Mouse (Mus musculus) gastrocnemius, adult 8-10 months (tissue): Measurements from ENCODE around the gene Dctn2. TPM values are rescaled to one million over a fixed set of nuclear protein-coding genes. Genes with fewer than 3 reads are reported as not detected.
"Not testable (repeated sequence)": the region's sequence is repeated elsewhere in the genome, so short reads cannot be mapped to it uniquely, and the experiment has no call there.

Experiments used
- DNase-seq, 2 experiments: peaks; one replicate each; pipeline ENCODE4 v3.0.0; 2022; ENCODE audit warnings: low spot score in 2 of 2
- total RNA-seq, 4 experiments: library from RNA; stranded (reverse); gene quantifications; 2 replicates each; pipeline ENCODE4 v1.2.4; 2022

Gene Dctn2
- total RNA-seq, 4 experiments from 2014 or later, result 89.1 to 101 (median 99.3) TPM

- peak; percentile 78 to 80 for DNase-seq
Measured at GRCm38 (mm10) chr10:127312356-127312676, 46.1 kb downstream of the Dctn2 start.

GRCm38 (mm10) chr10:127312858-127313257, 46.7 kb downstream of the Dctn2 start:
- DNase-seq, result no peak

- not testable (repeated sequence) for DNase-seq
Measured at GRCm38 (mm10) chr10:127313516-127313915, 47.3 kb downstream of the Dctn2 start.

GRCm38 (mm10) chr10:127314950-127315349, 48.8 kb downstream of the Dctn2 start:
- not testable (repeated sequence) for DNase-seq

- DNase-seq, result no peak
Measured at GRCm38 (mm10) chr10:127317277-127317676, 51.1 kb downstream of the Dctn2 start.

GRCm38 (mm10) chr10:127318009-127318408, 51.8 kb downstream of the Dctn2 start:
- DNase-seq, result no peak

- no peak for DNase-seq
Measured at GRCm38 (mm10) chr10:127319969-127320368, 53.8 kb downstream of the Dctn2 start.

GRCm38 (mm10) chr10:127321621-127322020, 55.5 kb downstream of the Dctn2 start, which contains the start of gene Arhgap9:
Arhgap9 (plus strand) TSS chr10:127321964.
- no peak for DNase-seq

- DNase-seq, result no peak
Measured at GRCm38 (mm10) chr10:127322178-127322577, 56.0 kb downstream of the Dctn2 start.

GRCm38 (mm10) chr10:127322669-127323068, 56.5 kb downstream of the Dctn2 start:
- DNase-seq, result no peak

- DNase-seq, result no peak
Measured at GRCm38 (mm10) chr10:127323131-127323855, 57.1 kb downstream of the Dctn2 start.

- DNase-seq, result no peak
Measured at GRCm38 (mm10) chr10:127324495-127324894, 58.3 kb downstream of the Dctn2 start.

GRCm38 (mm10) chr10:127325454-127326016, 59.4 kb downstream of the Dctn2 start:
- DNase-seq, result no peak

- DNase-seq, result no peak
Measured at GRCm38 (mm10) chr10:127326017-127326801, 60.0 kb downstream of the Dctn2 start.

- DNase-seq, result no peak
Measured at GRCm38 (mm10) chr10:127326828-127327227, 60.7 kb downstream of the Dctn2 start.

- no peak for DNase-seq
Measured at GRCm38 (mm10) chr10:127327461-127328145, 61.4 kb downstream of the Dctn2 start.

- no peak for DNase-seq
Measured at GRCm38 (mm10) chr10:127330212-127330611, 64.0 kb downstream of the Dctn2 start.

Other genes starting within 250 kb of the Dctn2 start
- 10 to 100 TPM; 19.5 to 24.0 (median 21.7) TPM for gene Tsfm, start 235.5 kb upstream of the Dctn2 start, total RNA-seq
- 10 to 100 TPM in 1 of 4 experiments, 1 to 10 TPM in 3; 8.6 to 12.4 (median 9.6) TPM for gene Mettl1, start 225.0 kb upstream of the Dctn2 start, total RNA-seq
- gene Eef1akmt3, start 224.9 kb upstream of the Dctn2 start, total RNA-seq, result not detected
- not detected for gene Cyp27b1, start 218.1 kb upstream of the Dctn2 start, total RNA-seq
- gene March9, start 206.2 kb upstream of the Dctn2 start, total RNA-seq, result 1 to 10 TPM in 1 of 4 experiments, under 1 TPM in 3; 0.17 to 1.3 (median 0.76) TPM
- gene Cdk4, start 202.8 kb upstream of the Dctn2 start, total RNA-seq, result 10 to 100 TPM; 41.3 to 46.4 (median 43.8) TPM
- 10 to 100 TPM; 21.0 to 24.9 (median 21.5) TPM for gene Tspan31, start 196.1 kb upstream of the Dctn2 start, total RNA-seq
- gene Agap2, start 191.1 kb upstream of the Dctn2 start, total RNA-seq, result 1 to 10 TPM in 2 of 4 experiments, under 1 TPM in 2; 0.60 to 1.7 (median 1.0) TPM
- 10 to 100 TPM in 2 of 4 experiments, 1 to 10 TPM in 2; 7.4 to 13.9 (median 10.8) TPM for gene Os9, start 145.2 kb upstream of the Dctn2 start, total RNA-seq
- under 1 TPM; 0.29 to 0.70 (median 0.38) TPM for gene B4galnt1, start 101.1 kb upstream of the Dctn2 start, total RNA-seq
- gene Slc26a10, start 85.7 kb upstream of the Dctn2 start, total RNA-seq, result 1 to 10 TPM; 1.8 to 4.1 (median 2.7) TPM
- gene Arhgef25, start 76.3 kb upstream of the Dctn2 start, total RNA-seq, result 10 to 100 TPM in 1 of 4 experiments, 1 to 10 TPM in 3; 7.1 to 12.1 (median 9.0) TPM
- 10 to 100 TPM; 22.1 to 27.1 (median 23.2) TPM for gene Dtx3, start 70.6 kb upstream of the Dctn2 start, total RNA-seq
- 1 to 10 TPM; 7.6 to 8.8 (median 8.4) TPM for gene Pip4k2c, start 54.8 kb upstream of the Dctn2 start, total RNA-seq
- gene Kif5a, start 3.0 kb upstream of the Dctn2 start, total RNA-seq, result under 1 TPM; 0.22 to 0.36 (median 0.29) TPM
- 10 to 100 TPM; 16.0 to 20.8 (median 17.4) TPM for gene Mbd6, start 22.6 kb downstream of the Dctn2 start, total RNA-seq
- 10 to 100 TPM; 59.2 to 76.6 (median 66.0) TPM for gene Mars, start 45.4 kb downstream of the Dctn2 start, total RNA-seq
- 1 to 10 TPM in 1 of 4 experiments, under 1 TPM in 3; 0.39 to 1.2 (median 0.57) TPM for gene Arhgap9, start 55.6 kb downstream of the Dctn2 start, total RNA-seq
- under 1 TPM; 0.48 to 0.99 (median 0.78) TPM for gene Gli1, start 75.6 kb downstream of the Dctn2 start, total RNA-seq
- gene Inhbe, start 88.0 kb downstream of the Dctn2 start, total RNA-seq, result not detected
- not detected for gene Inhbc, start 104.1 kb downstream of the Dctn2 start, total RNA-seq
- 100 to 1,000 TPM; 130 to 135 (median 131) TPM for gene R3hdm2, start 114.0 kb downstream of the Dctn2 start, total RNA-seq
- gene Stac3, start 235.3 kb downstream of the Dctn2 start, total RNA-seq, result 100 to 1,000 TPM; 386 to 447 (median 408) TPM
- gene Ndufa4l2, start 248.6 kb downstream of the Dctn2 start, total RNA-seq, result 10 to 100 TPM in 1 of 4 experiments, 1 to 10 TPM in 3; 4.6 to 11.1 (median 7.6) TPM